Mouse (Mus musculus) left cerebral cortex, postnatal 4 days (tissue): ENCODE measurements around the gene Dusp9. TPM values are rescaled to one million over a fixed set of nuclear protein-coding genes. Genes with fewer than 3 reads are reported as not detected.

ENCODE experiments used
- DNase-seq: peaks from one replicate; pipeline ENCODE4 v3.0.0-alpha.2; 2022
- intact Hi-C: fragments of 180-260 bp; cut with DNase I; formaldehyde crosslinking; loops from one replicate; pipeline ENCODE4 v1.15.1; 2025
- total RNA-seq, 2 experiments: library from RNA; stranded (reverse); gene quantifications; 2 replicates each; pipeline ENCODE4 v1.2.3; 2021

Dusp9 gene
- total RNA-seq, 2 experiments from 2014 or later, result 0.12 to 0.14 TPM

DNA sequence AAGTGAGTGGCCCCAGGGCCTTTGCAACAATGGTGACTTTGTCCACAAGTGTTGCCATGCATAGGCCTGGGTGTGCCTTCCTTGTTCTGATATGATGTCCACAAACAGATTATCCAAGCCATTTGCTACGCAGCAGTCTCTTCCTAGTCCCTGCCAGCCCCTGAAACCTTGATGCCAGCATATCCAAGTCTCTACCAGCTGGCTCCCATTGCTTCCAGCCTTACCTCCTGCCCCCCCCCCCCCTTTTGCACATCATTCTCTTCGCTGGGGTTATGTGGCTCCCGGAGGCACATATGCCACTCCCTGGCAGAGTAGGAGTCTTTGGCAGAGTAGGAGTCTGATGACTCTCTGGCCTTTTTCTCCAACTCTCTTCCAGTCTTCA is 21.1 kb downstream of the Dusp9 start:
- peak; percentile 38 for DNase-seq
- intact Hi-C loops, result no loop called here

DNA sequence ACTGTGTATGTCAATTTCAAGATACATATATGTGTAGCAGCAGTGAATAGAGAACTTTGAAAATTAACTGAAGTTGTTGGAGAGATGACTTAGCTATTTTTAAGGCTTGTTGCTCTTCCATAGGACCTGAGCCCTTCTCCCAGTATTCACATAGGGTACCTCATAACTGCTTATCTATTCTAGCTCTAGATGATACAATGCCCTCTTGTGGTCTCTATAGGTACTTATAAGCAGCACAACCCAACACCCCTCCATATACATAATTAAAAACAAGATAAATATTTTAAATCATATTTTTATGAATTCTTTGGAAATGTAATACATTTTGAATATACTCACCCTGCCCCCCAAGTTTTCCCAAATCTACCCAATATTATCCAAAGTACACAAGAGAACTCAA is 23.9 kb downstream of the Dusp9 start:
- intact Hi-C loops, result no loop called here
- DNase-seq, result no peak

DNA sequence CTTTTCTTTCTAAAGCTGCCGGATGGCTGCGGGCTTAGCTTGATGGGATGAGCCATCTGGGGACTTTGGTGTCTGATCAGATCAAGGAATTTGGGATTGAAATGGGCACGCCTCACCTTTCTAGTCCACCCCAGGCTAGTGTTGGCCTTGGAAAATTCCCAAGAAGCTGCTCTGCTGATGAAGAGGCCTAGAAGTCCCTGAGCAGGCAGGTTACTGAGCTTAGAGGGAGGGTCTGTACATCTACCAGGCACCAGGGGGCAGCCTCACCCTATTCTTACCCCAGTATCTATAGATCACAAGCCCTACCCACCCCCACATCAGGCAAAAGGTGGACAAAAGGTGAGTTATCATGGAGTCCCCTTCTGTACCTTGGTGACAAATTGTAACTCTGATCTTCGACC is 32.8 kb downstream of the Dusp9 start:
- intact Hi-C loops, result no loop called here
- DNase-seq, result peak; percentile 69

DNA sequence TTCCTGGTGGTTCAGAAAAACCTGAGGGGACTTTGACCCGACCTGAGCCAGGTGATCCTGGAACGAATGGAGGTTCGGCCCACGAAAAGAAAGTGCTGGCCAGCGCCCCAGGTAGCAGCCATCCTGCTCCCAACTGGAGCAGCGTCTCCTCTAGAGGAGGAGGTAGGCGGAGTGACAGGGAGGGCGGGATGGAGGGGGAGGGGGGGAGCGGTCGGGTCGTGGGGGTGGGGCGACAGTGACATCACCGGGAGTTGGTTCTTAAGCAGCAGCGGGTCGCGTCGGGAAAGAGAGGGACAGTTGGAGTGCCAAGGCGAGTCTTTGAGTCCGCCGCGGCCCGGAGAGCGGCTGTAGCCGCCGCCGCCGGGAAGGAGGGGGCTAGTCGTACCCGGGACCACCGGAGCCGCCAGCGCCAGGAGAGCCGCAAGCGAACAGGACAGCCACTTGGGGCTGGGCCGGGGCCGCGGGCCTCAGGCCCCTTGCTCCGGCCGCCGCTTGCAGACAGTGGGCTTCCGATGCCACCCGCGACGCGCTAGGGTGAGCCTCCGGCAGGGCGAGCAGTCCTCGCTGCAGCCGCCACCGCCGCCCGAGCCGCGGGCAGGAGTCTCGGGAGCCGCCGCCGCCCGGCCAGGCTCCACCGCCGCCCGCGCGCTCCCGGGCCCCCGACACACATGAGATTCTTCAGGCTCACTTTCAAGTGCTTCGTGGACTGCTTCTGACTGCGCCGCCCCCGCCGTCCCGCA is 33.8 kb downstream of the Dusp9 start, which contains the start of gene Slc6a8:
Gene Slc6a8, plus strand, starts transcription at position 272 of the 740 bp plus-strand sequence.
- intact Hi-C loops, result no loop called here
- DNase-seq, result peak; percentile 82

DNA sequence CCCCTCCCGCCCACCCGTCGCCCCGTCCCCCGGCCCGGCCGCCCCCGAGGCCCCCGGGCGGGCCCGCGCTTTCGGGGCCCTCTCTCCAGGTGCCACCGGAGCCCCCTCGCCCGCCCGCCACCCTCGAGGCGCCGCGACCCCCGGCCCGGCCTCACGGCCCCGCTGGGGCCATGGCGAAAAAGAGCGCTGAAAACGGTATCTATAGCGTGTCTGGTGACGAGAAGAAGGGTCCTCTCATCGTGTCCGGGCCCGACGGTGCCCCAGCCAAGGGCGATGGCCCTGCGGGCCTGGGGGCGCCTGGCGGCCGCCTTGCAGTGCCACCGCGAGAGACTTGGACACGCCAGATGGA is 34.4 kb downstream of the Dusp9 start:
- no peak for DNase-seq
- intact Hi-C loops, result no loop called here

DNA sequence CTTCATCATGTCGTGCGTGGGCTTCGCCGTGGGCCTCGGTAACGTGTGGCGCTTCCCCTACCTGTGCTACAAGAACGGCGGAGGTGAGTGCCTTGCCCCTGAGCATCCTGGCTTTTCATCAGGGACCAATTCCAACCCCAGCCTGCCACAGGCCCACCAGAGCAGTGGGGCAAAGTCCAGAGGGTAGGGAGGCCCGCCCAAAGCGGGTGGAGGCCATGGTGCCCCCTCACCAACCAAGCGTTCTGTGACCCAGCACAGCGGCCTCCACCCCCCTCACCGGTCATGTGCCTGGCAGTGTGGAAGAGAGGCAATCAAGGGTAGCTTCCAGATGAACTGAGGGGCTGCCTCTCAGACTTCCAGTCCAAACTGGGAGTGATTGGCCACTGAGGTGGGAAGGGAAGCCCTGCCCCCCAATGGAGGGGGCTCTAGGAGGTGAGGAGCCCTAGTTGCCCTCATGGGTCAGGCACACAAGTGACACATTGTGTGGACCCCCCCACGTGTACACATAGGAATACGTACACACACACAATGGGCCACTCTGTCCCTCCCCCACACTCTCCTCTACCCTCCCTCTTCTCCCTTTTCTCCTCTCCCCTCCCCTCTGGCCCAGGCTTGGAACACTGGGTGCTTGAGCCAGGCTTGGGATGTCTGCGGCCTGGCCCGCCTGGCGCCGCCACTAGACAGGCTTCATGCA is 34.9 kb downstream of the Dusp9 start:
- intact Hi-C loops, result no loop called here
- peak; percentile 29 for DNase-seq

DNA sequence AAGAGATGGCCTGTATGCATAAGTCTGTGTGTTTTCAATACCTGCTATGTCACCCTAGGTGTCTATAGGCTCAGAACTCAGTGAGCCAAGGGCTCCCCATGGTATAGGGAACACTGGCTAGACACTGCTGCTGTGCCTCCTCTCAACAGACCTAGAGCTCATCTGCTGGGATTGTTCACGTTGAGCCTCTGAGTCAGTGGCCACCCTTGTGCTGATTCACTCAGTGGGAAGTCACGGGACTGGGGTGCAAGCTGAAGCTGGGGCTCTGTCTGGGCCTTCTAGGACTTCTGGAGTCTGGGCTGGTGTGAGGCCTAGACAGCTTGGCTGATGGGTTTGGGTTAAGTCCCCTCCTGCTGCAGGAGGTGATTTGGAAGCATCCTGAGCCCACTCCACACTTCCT is 36.0 kb downstream of the Dusp9 start:
- intact Hi-C loops, result no loop called here

DNA sequence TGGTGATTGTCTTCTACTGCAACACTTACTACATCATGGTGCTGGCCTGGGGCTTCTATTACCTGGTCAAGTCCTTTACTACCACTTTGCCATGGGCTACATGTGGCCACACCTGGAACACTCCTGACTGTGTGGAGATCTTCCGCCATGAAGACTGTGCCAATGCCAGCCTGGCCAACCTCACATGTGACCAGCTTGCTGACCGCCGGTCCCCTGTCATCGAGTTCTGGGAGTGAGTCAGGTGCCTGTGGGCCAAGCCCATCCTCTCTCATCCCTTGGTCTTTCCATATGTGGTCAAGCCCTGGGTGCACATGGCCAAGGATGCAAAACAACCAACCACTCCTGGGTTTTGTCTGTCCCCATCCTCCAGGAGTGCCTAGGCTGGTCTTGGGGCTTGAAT is 37.4 kb downstream of the Dusp9 start:
- intact Hi-C loops, result no loop called here
- no peak for DNase-seq

More for the DNA sequence above, 36.0 kb downstream of the Dusp9 start:
- no peak for DNase-seq

DNA sequence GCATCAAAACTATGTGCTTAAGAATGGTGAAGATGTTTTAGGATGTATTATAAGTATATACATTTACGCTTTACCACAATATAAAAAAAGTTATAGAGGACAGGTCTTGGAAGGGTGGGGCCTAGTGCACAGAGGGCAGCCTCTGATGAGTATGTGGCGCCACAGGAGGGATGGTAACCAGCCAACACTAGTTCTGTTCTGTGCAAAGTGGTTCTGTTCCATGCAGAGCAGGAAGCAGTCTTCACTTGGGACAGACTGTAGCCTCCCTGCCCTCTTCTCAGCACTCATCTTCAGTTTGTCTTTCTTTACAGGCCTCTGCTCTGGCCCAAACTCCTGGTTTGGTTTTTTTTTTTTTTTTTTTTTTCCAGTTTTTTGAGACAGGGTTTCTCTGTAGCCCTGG is 44.9 kb downstream of the Dusp9 start:
- no peak for DNase-seq
- intact Hi-C loops, result no loop called here

DNA sequence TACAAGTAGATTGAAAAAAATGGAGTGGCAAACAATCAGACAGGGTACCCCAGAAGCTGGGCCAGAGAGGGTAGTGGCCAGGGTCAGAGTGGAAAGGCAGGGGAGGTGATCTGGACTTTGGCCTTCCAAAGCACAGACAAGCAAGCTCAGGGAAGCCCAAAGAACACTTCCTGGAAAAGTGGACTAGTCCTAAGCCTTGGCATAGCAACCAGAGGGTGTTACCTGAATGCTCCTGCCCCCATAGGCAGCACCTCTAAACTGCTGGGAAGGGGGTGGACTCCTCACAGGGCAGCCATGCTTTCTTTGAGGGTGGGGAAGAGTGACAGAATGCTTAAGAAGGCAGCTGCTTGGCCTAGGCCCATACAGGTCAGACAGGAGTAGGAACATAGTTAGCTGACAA is 45.8 kb downstream of the Dusp9 start:
- no peak for DNase-seq
- intact Hi-C loops, result no loop called here

DNA sequence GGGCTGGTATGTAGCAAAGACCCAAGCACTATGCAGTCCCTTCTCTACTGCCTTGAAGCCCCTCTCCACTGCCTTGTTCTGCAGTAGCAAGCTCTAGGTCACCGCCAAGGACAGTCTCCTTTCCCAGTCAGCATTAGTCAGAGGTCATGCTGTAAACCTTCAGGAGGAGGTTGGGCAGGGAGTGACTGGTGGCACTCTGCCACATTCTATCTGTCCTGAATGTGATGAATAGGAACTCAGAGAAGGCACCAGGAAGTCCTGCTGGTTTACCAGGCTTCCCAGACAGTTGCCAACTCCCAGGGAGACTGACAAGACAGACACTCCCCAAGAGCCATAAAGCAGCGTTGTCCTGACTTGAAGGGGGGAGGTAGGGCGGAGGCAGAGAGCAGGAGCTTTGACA is 46.4 kb downstream of the Dusp9 start:
- no peak for DNase-seq
- intact Hi-C loops, result no loop called here

DNA sequence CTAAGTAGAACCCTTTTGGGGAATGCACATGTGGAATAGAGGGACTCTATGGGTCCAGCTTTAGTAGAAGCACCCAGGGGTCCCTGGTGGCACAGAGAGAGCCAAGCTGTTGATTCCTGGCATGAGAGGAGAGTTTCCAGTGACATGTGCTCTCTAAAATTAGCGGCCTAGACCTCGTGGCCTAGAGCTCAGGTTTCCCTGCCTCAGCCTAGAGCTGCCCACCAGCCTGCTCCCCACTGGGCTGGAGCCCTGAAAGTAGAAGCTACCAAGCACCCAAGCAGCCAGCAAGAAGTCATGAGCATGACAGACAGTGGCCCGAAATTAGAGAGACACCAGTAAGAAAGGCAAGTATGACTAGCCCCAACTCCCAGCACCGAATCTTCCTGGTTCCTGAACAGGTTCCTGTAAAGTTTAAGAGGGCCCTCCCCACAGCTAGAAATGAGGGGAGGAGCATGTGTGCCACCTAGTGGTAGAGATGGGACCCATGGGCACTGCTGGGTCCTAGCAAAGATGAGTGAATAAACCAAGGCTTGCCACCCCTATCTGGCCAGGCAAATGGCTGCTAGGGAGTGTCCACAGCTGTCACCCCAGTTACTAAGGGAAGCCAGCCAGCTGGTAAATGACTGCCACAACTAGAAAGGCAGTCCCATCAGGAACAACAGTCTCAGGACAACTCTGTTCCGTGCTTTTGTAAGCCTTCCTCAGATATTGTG is 51.9 kb downstream of the Dusp9 start:
- intact Hi-C loops, result loop anchor here (10.0 kb wide), 1 partner anchor 636 kb away; no protein-coding TSS in a partner anchor
- DNase-seq, result peak; percentile 49

Other genes starting within 250 kb of the Dusp9 start
- gene Gm18336, start 240.7 kb upstream of the Dusp9 start, total RNA-seq, result under 1 TPM in 1 of 2 experiments, not detected in 1; 0.18 TPM
- gene Zfp92, start 228.3 kb upstream of the Dusp9 start, total RNA-seq, result 1 to 10 TPM; 2.7 to 3.7 TPM
- not detected for gene Trex2, start 204.1 kb upstream of the Dusp9 start, total RNA-seq
- 10 to 100 TPM; 27.8 to 28.0 TPM for gene Haus7, start 180.4 kb upstream of the Dusp9 start, total RNA-seq
- 10 to 100 TPM; 49.5 to 51.5 TPM for gene Bgn, start 155.8 kb upstream of the Dusp9 start, total RNA-seq
- gene Atp2b3, start 136.3 kb upstream of the Dusp9 start, total RNA-seq, result 10 to 100 TPM; 31.9 to 39.1 TPM
- 100 to 1,000 TPM; 105 to 140 TPM for gene Pnck, start 20.7 kb downstream of the Dusp9 start, total RNA-seq
- gene Slc6a8, start 33.7 kb downstream of the Dusp9 start, total RNA-seq, result 10 to 100 TPM; 52.2 to 64.8 TPM
- gene Bcap31, start 76.8 kb downstream of the Dusp9 start, total RNA-seq, result 10 to 100 TPM; 62.0 to 62.1 TPM
- 10 to 100 TPM; 16.8 to 16.9 TPM for gene Abcd1, start 77.2 kb downstream of the Dusp9 start, total RNA-seq
- gene Plxnb3, start 117.7 kb downstream of the Dusp9 start, total RNA-seq, result 1 to 10 TPM; 1.4 to 1.7 TPM
- gene Srpk3, start 135.0 kb downstream of the Dusp9 start, total RNA-seq, result 1 to 10 TPM; 1.0 to 1.1 TPM
- gene Idh3g, start 147.5 kb downstream of the Dusp9 start, total RNA-seq, result 100 to 1,000 TPM; 118 to 127 TPM
- gene Ssr4, start 147.6 kb downstream of the Dusp9 start, total RNA-seq, result 100 to 1,000 TPM; 100 to 104 TPM
- gene Pdzd4, start 185.6 kb downstream of the Dusp9 start, total RNA-seq, result 100 to 1,000 TPM; 174 to 186 TPM